Mouse (Mus musculus): ENCODE data around the gene Notch2. TPM values are rescaled to one million over a fixed set of nuclear protein-coding genes. Genes with fewer than 3 reads are reported as not detected.

Gene Notch2
- polyA plus RNA-seq, 1 experiment, result 16.3 TPM

- H3K4me3 ChIP-seq (ENCODE audit: insufficient read depth, low read depth, low read length), result no peak overlapping the region
- H3K27me3 ChIP-seq (replicated peaks; ENCODE audit: control insufficient read depth, insufficient read depth, low read length), result no peaks in the 10 kb centered on the region
- WGBS, result 36% methylated on average over 4 of the region's 4 CpGs
- H3K36me3 ChIP-seq (ENCODE audit: control insufficient read depth, insufficient read depth, low read length), result no peaks in the 10 kb centered on the region
- no peaks in the 10 kb centered on the region for H3K4me1 ChIP-seq (ENCODE audit: control insufficient read depth, insufficient read depth, low read length)
- DNase-seq, result no peak
- TF ChIP-seq POLR2A (IDR thresholded peaks at IDR 0.05; ENCODE audit: low read depth, low read length), result no peak
- H3K27ac ChIP-seq (ENCODE audit: insufficient read depth, low read depth, low read length), result no peak overlapping the region
Observed at GRCm38 (mm10) chr3:97972707-97973106, 40.6 kb upstream of the Notch2 start.

GRCm38 (mm10) chr3:97973306-97973705 lies 40.0 kb upstream of the Notch2 start:
- no peak overlapping the region for H3K4me3 ChIP-seq (ENCODE audit: insufficient read depth, low read depth, low read length)
- no peaks in the 10 kb centered on the region for H3K27me3 ChIP-seq (replicated peaks; ENCODE audit: control insufficient read depth, insufficient read depth, low read length)
- H3K4me1 ChIP-seq (ENCODE audit: control insufficient read depth, insufficient read depth, low read length), result no peaks in the 10 kb centered on the region
- TF ChIP-seq POLR2A (IDR thresholded peaks at IDR 0.05; ENCODE audit: low read depth, low read length) (no peak), CTCF (conservative IDR thresholded peaks at IDR 0.05; ENCODE audit: insufficient read depth, insufficient read length, low read depth, low read length) (no peak)
- H3K36me3 ChIP-seq (ENCODE audit: control insufficient read depth, insufficient read depth, low read length), result no peaks in the 10 kb centered on the region
- no peak overlapping the region for H3K27ac ChIP-seq (ENCODE audit: insufficient read depth, low read depth, low read length)
- WGBS, result 47% methylated on average over 2 of the region's 2 CpGs
- no peak for DNase-seq

GRCm38 (mm10) chr3:97974197-97974770 lies 39.0 kb upstream of the Notch2 start:
- Histone ChIP-seq H3K4me1 (ENCODE audit: control insufficient read depth, insufficient read depth, low read length) (no peaks in the 10 kb centered on the region), H3K4me3 (ENCODE audit: insufficient read depth, low read depth, low read length) (no peak overlapping the region), H3K27me3 (replicated peaks; ENCODE audit: control insufficient read depth, insufficient read depth, low read length) (no peaks in the 10 kb centered on the region), H3K36me3 (ENCODE audit: control insufficient read depth, insufficient read depth, low read length) (no peaks in the 10 kb centered on the region), H3K27ac (ENCODE audit: insufficient read depth, low read depth, low read length) (no peak overlapping the region)
- DNase-seq, result no peak
- TF ChIP-seq POLR2A (IDR thresholded peaks at IDR 0.05; ENCODE audit: low read depth, low read length), result no peak
- no peak for TF ChIP-seq CTCF (conservative IDR thresholded peaks at IDR 0.05; ENCODE audit: insufficient read depth, insufficient read length, low read depth, low read length)
- WGBS, result 70% methylated on average over 6 of the region's 6 CpGs

- DNase-seq, result peak; percentile 37
- Histone ChIP-seq H3K4me1 (ENCODE audit: control insufficient read depth, insufficient read depth, low read length) (no peaks in the 10 kb centered on the region), H3K27me3 (replicated peaks; ENCODE audit: control insufficient read depth, insufficient read depth, low read length) (no peaks in the 10 kb centered on the region), H3K36me3 (ENCODE audit: control insufficient read depth, insufficient read depth, low read length) (no peaks in the 10 kb centered on the region), H3K27ac (ENCODE audit: insufficient read depth, low read depth, low read length) (no peak overlapping the region), H3K4me3 (ENCODE audit: insufficient read depth, low read depth, low read length) (no peak overlapping the region)
- no peak for TF ChIP-seq CTCF (conservative IDR thresholded peaks at IDR 0.05; ENCODE audit: insufficient read depth, insufficient read length, low read depth, low read length)
- no peak for TF ChIP-seq POLR2A (IDR thresholded peaks at IDR 0.05; ENCODE audit: low read depth, low read length)
- 61% methylated on average over 6 of the region's 6 CpGs for WGBS
Observed at GRCm38 (mm10) chr3:97976706-97977105, 36.6 kb upstream of the Notch2 start.

GRCm38 (mm10) chr3:97978710-97979109 lies 34.6 kb upstream of the Notch2 start:
- no peaks in the 10 kb centered on the region for H3K27me3 ChIP-seq (replicated peaks; ENCODE audit: control insufficient read depth, insufficient read depth, low read length)
- no peaks in the 10 kb centered on the region for H3K4me1 ChIP-seq (ENCODE audit: control insufficient read depth, insufficient read depth, low read length)
- H3K4me3 ChIP-seq (ENCODE audit: insufficient read depth, low read depth, low read length), result no peak overlapping the region
- 82% methylated on average over 2 of the region's 2 CpGs for WGBS
- no peak overlapping the region for H3K27ac ChIP-seq (ENCODE audit: insufficient read depth, low read depth, low read length)
- H3K36me3 ChIP-seq (ENCODE audit: control insufficient read depth, insufficient read depth, low read length), result no peaks in the 10 kb centered on the region
- no peak for TF ChIP-seq CTCF (conservative IDR thresholded peaks at IDR 0.05; ENCODE audit: insufficient read depth, insufficient read length, low read depth, low read length)
- no peak for DNase-seq

- Histone ChIP-seq H3K36me3 (ENCODE audit: control insufficient read depth, insufficient read depth, low read length) (no peaks in the 10 kb centered on the region), H3K4me3 (ENCODE audit: insufficient read depth, low read depth, low read length) (no peak overlapping the region), H3K27me3 (replicated peaks; ENCODE audit: control insufficient read depth, insufficient read depth, low read length) (no peaks in the 10 kb centered on the region), H3K27ac (ENCODE audit: insufficient read depth, low read depth, low read length) (no peak overlapping the region), H3K4me1 (ENCODE audit: control insufficient read depth, insufficient read depth, low read length) (no peaks in the 10 kb centered on the region)
- WGBS, result 85% methylated on average over 8 of the region's 8 CpGs
- no peak for DNase-seq
- TF ChIP-seq POLR2A (IDR thresholded peaks at IDR 0.05; ENCODE audit: low read depth, low read length), result no peak
- TF ChIP-seq CTCF (conservative IDR thresholded peaks at IDR 0.05; ENCODE audit: insufficient read depth, insufficient read length, low read depth, low read length), result no peak
Observed at GRCm38 (mm10) chr3:97980683-97981327, 32.5 kb upstream of the Notch2 start.

GRCm38 (mm10) chr3:97981376-97981906 lies 31.9 kb upstream of the Notch2 start:
- no peaks in the 10 kb centered on the region for H3K4me1 ChIP-seq (ENCODE audit: control insufficient read depth, insufficient read depth, low read length)
- 68% methylated on average over 3 of the region's 3 CpGs for WGBS
- no peak for DNase-seq
- no peak overlapping the region for H3K4me3 ChIP-seq (ENCODE audit: insufficient read depth, low read depth, low read length)
- no peaks in the 10 kb centered on the region for H3K27me3 ChIP-seq (replicated peaks; ENCODE audit: control insufficient read depth, insufficient read depth, low read length)
- no peaks in the 10 kb centered on the region for H3K36me3 ChIP-seq (ENCODE audit: control insufficient read depth, insufficient read depth, low read length)
- no peak for TF ChIP-seq CTCF (conservative IDR thresholded peaks at IDR 0.05; ENCODE audit: insufficient read depth, insufficient read length, low read depth, low read length)
- no peak overlapping the region for H3K27ac ChIP-seq (ENCODE audit: insufficient read depth, low read depth, low read length)

Measured in kidney, adult 2 months (tissue).